Mouse (Mus musculus): ENCODE measurements around the gene Abcb10.

DNA sequence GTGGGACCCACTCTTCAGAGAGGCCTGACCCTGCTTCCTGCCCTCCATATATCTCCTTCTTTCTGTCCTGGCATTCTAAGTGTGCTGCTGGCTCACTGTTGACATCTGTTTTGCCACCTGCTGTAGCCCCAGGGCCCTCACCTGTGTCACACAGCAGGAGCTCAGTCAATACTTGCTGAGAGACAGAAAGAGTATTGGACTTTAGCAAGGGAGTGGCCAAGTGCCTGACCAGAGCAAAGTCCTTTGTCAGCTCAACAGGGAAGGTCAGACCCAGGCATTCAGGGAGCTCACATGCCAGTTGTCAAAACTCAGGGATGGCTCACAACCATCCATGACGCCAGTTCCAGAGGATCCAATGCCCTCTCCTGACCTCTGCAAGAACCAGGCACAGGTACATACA, 9.4 kb downstream of the Abcb10 start:
- no peak for TF ChIP-seq POLR2A (IDR thresholded peaks at IDR 0.05; ENCODE audit: extremely low read depth, insufficient read depth, low read length)
- no peak for TF ChIP-seq CTCF (IDR thresholded peaks at IDR 0.05; ENCODE audit: extremely low read depth, insufficient read depth, low read length)

Data from cortical plate, adult 2 months (tissue).